Mouse (Mus musculus) CH12.LX (cell line): ENCODE measurements at regions not wholly inside any gene's neighbourhood (a gene's known extent, or its start where the extent isn't known, plus 50 kb on each side); places are given as distances from the start of the nearest gene placed in this dataset.

ENCODE experiments used
- DNase-seq: peaks from one replicate; pipeline ENCODE4 v3.0.0-alpha.2; 2013; ENCODE audit errors: extremely low read depth
- H3K27ac ChIP-seq: 2 replicates; pipeline ENCODE4 v1.5.1; 2012; ENCODE audit warnings: low read depth, mild to moderate bottlenecking, control low read depth, moderate library complexity; ENCODE audit not compliant: insufficient read depth
- H3K27me3 ChIP-seq: replicated peaks from 2 replicates; pipeline ENCODE3; 2012; ENCODE audit warnings: inconsistent platforms
- H3K36me3 ChIP-seq, 2 experiments: replicated peaks in 1 of 2; 2 replicates each; pipeline versions ENCODE3 to v1.6.1; 2012; ENCODE audit warnings: inconsistent platforms in 1 of 2, low read length in 1 of 2, mild to moderate bottlenecking in 1 of 2, mixed read lengths in 1 of 2, moderate library complexity in 1 of 2; ENCODE audit not compliant: control insufficient read depth in 1 of 2, insufficient read depth in 1 of 2
- H3K4me1 ChIP-seq, 2 experiments: 2 replicates each; pipeline ENCODE4 v1.6.1; 2012; ENCODE audit warnings: inconsistent platforms in 1 of 2, moderate library complexity in 1 of 2; ENCODE audit not compliant: insufficient read depth in 2 of 2, control insufficient read depth in 1 of 2
- H3K4me2 ChIP-seq: 2 replicates; pipeline ENCODE4 v1.6.1; 2012; ENCODE audit warnings: low read depth, mild to moderate bottlenecking, control low read depth; ENCODE audit not compliant: poor library complexity, insufficient read depth, severe bottlenecking
- H3K4me3 ChIP-seq, 3 experiments: fragments of 150-350 bp in 1 of 3; sonication (generic) in 1 of 3; replicated peaks in 1 of 3; 2 replicates each; pipeline versions ENCODE3 to v1.5.1; 2011 to 2012; ENCODE audit warnings: low read depth in 2 of 3, low read length in 2 of 3, mild to moderate bottlenecking in 2 of 3, moderate library complexity in 2 of 3, control low read depth in 1 of 3, improper control_type of control experiment in 1 of 3, inconsistent platforms in 1 of 3, mixed read lengths in 1 of 3; ENCODE audit not compliant: poor library complexity in 1 of 3
- H3K79me2 ChIP-seq: replicated peaks from 2 replicates; pipeline ENCODE4 v1.6.1; 2012; ENCODE audit warnings: mild to moderate bottlenecking, moderate library complexity; ENCODE audit not compliant: control insufficient read depth, poor library complexity, insufficient read depth, severe bottlenecking; ENCODE audit errors: extremely low read depth
- H3K9ac ChIP-seq: 2 replicates; pipeline ENCODE4 v1.6.1; 2012; ENCODE audit warnings: low read depth, mild to moderate bottlenecking, control low read depth, moderate library complexity; ENCODE audit not compliant: insufficient read depth
- H3K9me3 ChIP-seq: replicated peaks from 2 replicates; pipeline ENCODE3; 2012; ENCODE audit warnings: low read length, inconsistent platforms, mixed read lengths
- BHLHE40 ChIP-seq: IDR thresholded peaks from 2 replicates; pipeline ENCODE4 v1.6.1; 2011; ENCODE audit warnings: mild to moderate bottlenecking, low read depth, low read length, improper control_type of control experiment
- CHD2 ChIP-seq: IDR thresholded peaks from 2 replicates; pipeline ENCODE4 v1.6.1; 2011; ENCODE audit warnings: low read length, improper control_type of control experiment
- ELF1 ChIP-seq: IDR thresholded peaks from 2 replicates; pipeline ENCODE4 v1.6.1; 2014; ENCODE audit warnings: low read depth, mild to moderate bottlenecking, inconsistent platforms, low read length, improper control_type of control experiment
- EP300 ChIP-seq: IDR thresholded peaks from 2 replicates; pipeline ENCODE4 v1.6.1; 2011; ENCODE audit warnings: low read length, improper control_type of control experiment
- ETS1 ChIP-seq: conservative IDR thresholded peaks from 2 replicates; pipeline ENCODE4 v1.6.1; 2012; ENCODE audit warnings: low read depth, mild to moderate bottlenecking, inconsistent platforms, low read length, improper control_type of control experiment, moderate library complexity
- GABPA ChIP-seq: IDR thresholded peaks from 2 replicates; pipeline ENCODE4 v1.6.1; 2012; ENCODE audit warnings: low read depth, low read length, improper control_type of control experiment, inconsistent platforms; ENCODE audit not compliant: insufficient replicate concordance
- JUND ChIP-seq: conservative IDR thresholded peaks from 2 replicates; pipeline ENCODE4 v1.6.1; 2011; ENCODE audit warnings: low read depth, low read length, improper control_type of control experiment
- KAT2A ChIP-seq: IDR thresholded peaks from 2 replicates; pipeline ENCODE4 v1.6.1; 2012; ENCODE audit warnings: low read length, improper control_type of control experiment, inconsistent platforms; ENCODE audit not compliant: insufficient replicate concordance
- MAFK ChIP-seq: IDR thresholded peaks from 2 replicates; pipeline ENCODE4 v1.6.1; 2011; ENCODE audit warnings: low read length, improper control_type of control experiment; ENCODE audit not compliant: insufficient replicate concordance
- MAX ChIP-seq: IDR thresholded peaks from 2 replicates; pipeline ENCODE4 v1.6.1; 2011; ENCODE audit warnings: low read length, improper control_type of control experiment
- MAZ ChIP-seq: IDR thresholded peaks from 2 replicates; pipeline ENCODE4 v1.6.1; 2012; ENCODE audit warnings: low read depth, mild to moderate bottlenecking, inconsistent platforms, low read length, improper control_type of control experiment, moderate library complexity
- MEF2A ChIP-seq: IDR thresholded peaks from 2 replicates; pipeline ENCODE4 v1.6.1; 2014; ENCODE audit warnings: low read depth, mild to moderate bottlenecking, inconsistent platforms, low read length, improper control_type of control experiment, borderline replicate concordance
- MXI1 ChIP-seq: IDR thresholded peaks from 2 replicates; pipeline ENCODE4 v1.6.1; 2011; ENCODE audit warnings: mild to moderate bottlenecking, low read depth, low read length, improper control_type of control experiment
- NELFE ChIP-seq: IDR thresholded peaks from 2 replicates; pipeline ENCODE4 v1.6.1; 2011; ENCODE audit warnings: low read depth, low read length, improper control_type of control experiment
- NRF1 ChIP-seq: IDR thresholded peaks from 2 replicates; pipeline ENCODE4 v1.6.1; 2014; ENCODE audit warnings: low read depth, mild to moderate bottlenecking, inconsistent platforms, low read length, improper control_type of control experiment, moderate library complexity
- PAX5 ChIP-seq: IDR thresholded peaks from 2 replicates; pipeline ENCODE4 v1.6.1; 2012; ENCODE audit warnings: low read length, inconsistent platforms, mixed read lengths
- POLR2AphosphoS2 ChIP-seq: IDR thresholded peaks from 2 replicates; pipeline ENCODE4 v1.6.1; 2011; ENCODE audit warnings: low read depth, low read length, improper control_type of control experiment
- RCOR1 ChIP-seq: conservative IDR thresholded peaks from 2 replicates; pipeline ENCODE4 v1.6.1; 2012; ENCODE audit warnings: low read depth, mild to moderate bottlenecking, inconsistent platforms, low read length, improper control_type of control experiment
- SMC3 ChIP-seq: IDR thresholded peaks from 2 replicates; pipeline ENCODE4 v1.6.1; 2011; ENCODE audit warnings: low read depth, low read length, improper control_type of control experiment
- TBP ChIP-seq: conservative IDR thresholded peaks from 2 replicates; pipeline ENCODE4 v1.6.1; 2011; ENCODE audit warnings: low read depth, low read length, improper control_type of control experiment
- UBTF ChIP-seq: IDR thresholded peaks from 2 replicates; pipeline ENCODE4 v1.6.1; 2012; ENCODE audit warnings: low read depth, mild to moderate bottlenecking, inconsistent platforms, low read length, improper control_type of control experiment, moderate library complexity
- ZC3H11A ChIP-seq: IDR thresholded peaks from 2 replicates; pipeline ENCODE4 v1.6.1; 2012; ENCODE audit warnings: low read depth, mild to moderate bottlenecking, inconsistent platforms, low read length, improper control_type of control experiment
- ZKSCAN1 ChIP-seq: IDR thresholded peaks from 2 replicates; pipeline ENCODE4 v1.6.1; 2012; ENCODE audit warnings: low read depth, inconsistent platforms, low read length, improper control_type of control experiment, borderline replicate concordance
- dilution Hi-C: fragments of 300-500 bp; cut with MboI; formaldehyde crosslinking; loops from 2 replicates; pipeline ENCODE4 v1.14.3; 2020; ENCODE audit warnings: low sequenced_read_pairs; ENCODE audit not compliant: extremely low pct_unique_long_range_greater_than_20kb, extremely low pct_ligation_motif_present
- in situ Hi-C: fragments of 300-500 bp; cut with MboI; formaldehyde crosslinking; loops from 3 replicates; pipeline ENCODE4 v1.14.3; 2019; ENCODE audit warnings: low sequenced_read_pairs, low pct_ligation_motif_present, low pct_unique_long_range_greater_than_20kb, mixed read lengths

DNA sequence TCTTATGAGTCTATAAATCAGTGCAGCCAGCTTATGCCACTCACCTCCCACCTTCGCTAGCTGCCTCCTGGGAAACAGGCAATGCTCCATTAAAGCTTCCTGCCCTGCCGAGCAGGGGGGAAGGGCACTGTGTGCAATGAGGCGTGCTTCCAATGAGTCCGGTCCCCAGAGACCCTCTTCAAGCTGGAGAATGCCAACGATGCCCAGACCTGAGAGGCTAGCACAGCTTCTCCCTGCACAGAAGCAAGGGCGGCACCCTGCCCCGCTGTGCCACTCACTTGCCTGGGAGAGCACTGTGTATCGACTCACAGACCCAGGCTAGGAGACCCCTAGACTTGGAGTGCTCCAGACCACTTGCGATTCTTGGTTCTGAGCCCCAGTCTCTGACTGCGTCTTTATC, 188.3 kb downstream of the Pdcd6ip start:
- peaks cover 0 to 6% of the 10 kb centered on the region in 2 experiments; a peak in 1 of 4 replicates for H3K4me1 ChIP-seq
- H3K27me3 ChIP-seq = no peaks in the 10 kb centered on the region
- in situ Hi-C loops (no loop called here), dilution Hi-C loops (no loop called here)
- no peak overlapping the region for H3K4me2 ChIP-seq
- TF ChIP-seq MEF2A = no peak
- TF ChIP-seq UBTF = no peak
- TF ChIP-seq ZC3H11A = no peak
- TF ChIP-seq RCOR1 = no peak
- TF ChIP-seq MAZ = no peak
- TF ChIP-seq ELF1 = no peak
- TF ChIP-seq SMC3 = no peak
- no peak for TF ChIP-seq MXI1
- TF ChIP-seq CHD2 = no peak
- TF ChIP-seq NELFE = no peak
- TF ChIP-seq GABPA = no peak
- no peak for TF ChIP-seq MAFK
- no peak for TF ChIP-seq BHLHE40
- no peak for TF ChIP-seq EP300
- H3K36me3 ChIP-seq = no peaks in the 10 kb centered on the region
- DNase-seq = no peak
- H3K27ac ChIP-seq = no peak overlapping the region
- H3K9me3 ChIP-seq = no peaks in the 10 kb centered on the region
- no peak overlapping the region for H3K9ac ChIP-seq
- no peak overlapping the region for H3K4me3 ChIP-seq
- no peaks in the 10 kb centered on the region for H3K79me2 ChIP-seq

DNA sequence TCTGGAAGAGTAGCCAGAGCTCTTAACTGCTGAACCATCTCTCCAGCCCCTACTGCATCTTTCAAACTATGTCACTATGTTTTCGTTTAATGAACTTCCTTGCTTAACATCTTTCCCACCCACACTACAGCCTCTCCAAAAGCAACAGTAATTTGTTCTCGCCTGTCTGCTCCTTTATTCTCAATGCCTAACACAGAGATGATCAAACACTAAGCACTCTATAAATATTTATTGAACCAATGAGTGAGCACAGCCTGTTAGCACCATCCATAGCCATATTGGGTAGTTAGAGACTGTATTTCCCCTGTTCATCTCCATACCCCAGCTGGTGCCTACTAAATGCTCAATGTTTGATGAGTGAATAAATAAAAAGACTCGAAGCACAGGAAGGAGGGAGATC, 189.6 kb downstream of the Pdcd6ip start:
- Histone ChIP-seq H3K9me3 (no peaks in the 10 kb centered on the region), H3K4me2 (no peak overlapping the region), H3K9ac (no peak overlapping the region), H3K27ac (no peak overlapping the region), H3K4me1 (peaks cover 0 to 6% of the 10 kb centered on the region in 2 experiments; a peak in 1 of 4 replicates), H3K27me3 (no peaks in the 10 kb centered on the region), H3K4me3 (no peak overlapping the region), H3K79me2 (no peaks in the 10 kb centered on the region), H3K36me3 (no peaks in the 10 kb centered on the region)
- dilution Hi-C loops = no loop called here
- DNase-seq = no peak
- in situ Hi-C loops = no loop called here
- no peak for TF ChIP-seq JUND
- TF ChIP-seq ZC3H11A = no peak
- no peak for TF ChIP-seq TBP
- no peak for TF ChIP-seq PAX5
- TF ChIP-seq MAX = no peak
- no peak for TF ChIP-seq KAT2A
- no peak for TF ChIP-seq ZKSCAN1
- TF ChIP-seq MAFK = no peak
- TF ChIP-seq ETS1 = no peak
- no peak for TF ChIP-seq SMC3
- TF ChIP-seq EP300 = no peak
- TF ChIP-seq POLR2AphosphoS2 = no peak
- no peak for TF ChIP-seq RCOR1
- TF ChIP-seq NRF1 = no peak
